Mouse (Mus musculus): Measurements from ENCODE around the gene Ccsap.

- no peak for TF ChIP-seq MAX (IDR thresholded peaks at IDR 0.05; ENCODE audit: low read depth)
- no peak for TF ChIP-seq POLR2A (IDR thresholded peaks at IDR 0.05; ENCODE audit: insufficient read length, low read depth)
- TF ChIP-seq POLR2AphosphoS2 (IDR thresholded peaks at IDR 0.05; ENCODE audit: insufficient read length, low read depth): no peak
- TF ChIP-seq USF1 (IDR thresholded peaks at IDR 0.05; ENCODE audit: low read depth): no peak
- TF ChIP-seq MYOD1 (IDR thresholded peaks at IDR 0.05; ENCODE audit: control insufficient read depth in 1 of 3, insufficient read length in 2 of 3, low read depth in 2 of 3): no peak
Observed at GRCm38 (mm10) chr8:123823111-123823510, 36.9 kb downstream of the Ccsap start.

All from myocyte (in vitro differentiated cells).